Mouse (Mus musculus) heart, embryonic 11.5 days (tissue): ENCODE measurements at regions not wholly inside any gene's neighbourhood (a gene's known extent, or its start where the extent isn't known, plus 50 kb on each side); places are given as distances from the start of the nearest gene placed in this dataset.
A peak's percentile ranks its signal among the peaks of the same experiment; 100 is the strongest.

Source experiments
- ATAC-seq: fragments of 200-750 bp; cut with Nextera tagmentation; replicated peaks from 2 replicates; pipeline ENCODE4 v1.8.0; 2017; ENCODE audit warnings: moderate library complexity; ENCODE audit not compliant: insufficient number of reproducible peaks, low FRiP score, low TSS enrichment
- H3K27ac ChIP-seq: fragments of 300-500 bp; sonication (generic); 2 replicates; pipeline ENCODE4 v1.5.1; 2014; ENCODE audit warnings: mild to moderate bottlenecking, low read depth, low read length
- H3K27me3 ChIP-seq: fragments of 300-500 bp; sonication (generic); 2 replicates; pipeline ENCODE4 v1.6.1; 2014; ENCODE audit warnings: mild to moderate bottlenecking, low read length, mixed read lengths; ENCODE audit not compliant: control insufficient read depth, insufficient read depth
- H3K36me3 ChIP-seq: fragments of 300-500 bp; sonication (generic); 2 replicates; pipeline ENCODE4 v1.6.1; 2014; ENCODE audit warnings: mild to moderate bottlenecking, low read length, moderate library complexity, mixed read lengths; ENCODE audit not compliant: control insufficient read depth, insufficient read depth
- H3K4me1 ChIP-seq: fragments of 300-500 bp; sonication (generic); 2 replicates; pipeline ENCODE4 v1.6.1; 2014; ENCODE audit warnings: low read length; ENCODE audit not compliant: control insufficient read depth, insufficient read depth
- H3K4me2 ChIP-seq: fragments of 300-500 bp; sonication (generic); 2 replicates; pipeline ENCODE4 v1.6.1; 2014; ENCODE audit warnings: mild to moderate bottlenecking, moderate library complexity
- H3K4me3 ChIP-seq: fragments of 300-500 bp; sonication (generic); 2 replicates; pipeline ENCODE4 v1.5.1; 2014; ENCODE audit warnings: low read depth, low read length
- H3K9ac ChIP-seq: fragments of 300-500 bp; sonication (generic); 2 replicates; pipeline ENCODE4 v1.6.1; 2014; ENCODE audit warnings: mild to moderate bottlenecking, low read depth, low read length, moderate library complexity
- H3K9me3 ChIP-seq: fragments of 300-500 bp; sonication (generic); replicated peaks from 2 replicates; pipeline ENCODE4 v1.6.1; 2016; ENCODE audit warnings: low read length; ENCODE audit not compliant: control insufficient read depth
- WGBS: fragments of 180-500 bp; shearing (Covaris S2); extraction: QIAGEN DNeasy Blood & Tissue Kit; methylation state at CpG from one replicate; pipeline ENCODE4 v1.1.7; 2014; ENCODE audit not compliant: insufficient replicate concordance; 5-methylcytosine and 5-hydroxymethylcytosine counted together

GRCm38 (mm10) chr13:37468304-37469178 lies 123.5 kb downstream of the Ly86 start:
- H3K27ac ChIP-seq = no peak overlapping the region
- WGBS = 44% methylated on average over 17 of the region's 17 CpGs
- no peaks in the 10 kb centered on the region for H3K36me3 ChIP-seq
- no peak overlapping the region for H3K4me3 ChIP-seq
- peak overlapping the region; percentile 51 for H3K4me2 ChIP-seq
- no peaks in the 10 kb centered on the region for H3K9me3 ChIP-seq
- no peak for ATAC-seq
- H3K4me1 ChIP-seq = peaks cover 7% of the 10 kb centered on the region
- no peaks in the 10 kb centered on the region for H3K27me3 ChIP-seq
- no peak overlapping the region for H3K9ac ChIP-seq

- no peak overlapping the region for H3K4me3 ChIP-seq
- no peak overlapping the region for H3K27ac ChIP-seq
- no peaks in the 10 kb centered on the region for H3K27me3 ChIP-seq
- no peak overlapping the region for H3K4me2 ChIP-seq
- ATAC-seq = no peak
- H3K9me3 ChIP-seq = no peaks in the 10 kb centered on the region
- H3K36me3 ChIP-seq = no peaks in the 10 kb centered on the region
- no peak overlapping the region for H3K9ac ChIP-seq
- WGBS = 31% methylated on average over 11 of the region's 11 CpGs
- H3K4me1 ChIP-seq = peaks cover 7% of the 10 kb centered on the region
Observed at GRCm38 (mm10) chr13:37470230-37470907, 125.4 kb downstream of the Ly86 start.

DNA sequence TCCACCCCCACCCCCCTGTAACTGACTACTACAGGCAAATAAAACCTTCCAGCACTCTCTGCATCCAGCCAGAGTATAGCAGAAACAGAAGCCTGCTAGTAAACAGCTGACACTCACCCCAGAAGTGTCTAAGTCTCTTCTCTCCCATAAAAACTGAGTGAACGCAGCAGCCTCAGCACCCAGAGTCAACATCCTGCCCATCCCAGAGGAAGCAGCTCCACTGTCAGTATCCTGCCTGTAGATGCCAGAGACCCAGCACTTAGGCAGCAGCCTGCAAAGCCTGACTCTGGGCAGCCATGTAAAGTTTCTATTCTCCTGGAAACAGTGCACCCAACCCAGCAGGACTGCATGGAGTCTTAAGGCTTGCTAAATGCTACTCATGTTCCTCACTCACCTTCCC lies 128.4 kb downstream of the Ly86 start:
- H3K4me2 ChIP-seq = no peak overlapping the region
- H3K27ac ChIP-seq = no peak overlapping the region
- H3K9ac ChIP-seq = no peak overlapping the region
- no peaks in the 10 kb centered on the region for H3K27me3 ChIP-seq
- no peaks in the 10 kb centered on the region for H3K36me3 ChIP-seq
- no peaks in the 10 kb centered on the region for H3K9me3 ChIP-seq
- H3K4me1 ChIP-seq = peaks cover 18% of the 10 kb centered on the region
- 42% methylated on average over 1 of the region's 1 CpGs for WGBS
- no peak for ATAC-seq
- H3K4me3 ChIP-seq = no peak overlapping the region

DNA sequence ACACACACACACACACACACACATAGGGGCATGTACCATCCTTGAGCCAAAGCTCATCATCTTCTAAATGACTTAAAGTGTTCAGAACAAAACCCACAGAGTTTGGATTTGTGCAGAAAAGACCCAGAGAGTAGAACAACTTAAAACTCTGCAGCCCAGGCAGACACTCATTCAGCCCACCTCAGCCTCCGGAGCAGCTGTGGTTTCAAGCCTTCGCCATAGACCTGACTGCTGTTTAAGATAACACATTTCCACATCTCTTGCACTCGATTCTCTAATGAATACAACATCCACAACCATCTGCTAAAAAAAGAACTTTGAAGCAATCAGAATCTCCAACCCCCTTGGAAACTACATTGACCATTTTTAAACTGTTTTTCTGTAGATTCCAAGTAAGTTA lies 130.8 kb downstream of the Ly86 start:
- ATAC-seq = no peak
- Histone ChIP-seq H3K9ac (no peak overlapping the region), H3K4me2 (no peak overlapping the region), H3K27me3 (no peaks in the 10 kb centered on the region), H3K9me3 (no peaks in the 10 kb centered on the region), H3K4me1 (peaks cover 18% of the 10 kb centered on the region), H3K4me3 (no peak overlapping the region), H3K27ac (no peak overlapping the region), H3K36me3 (no peaks in the 10 kb centered on the region)
- 36% methylated on average over 3 of the region's 3 CpGs for WGBS

DNA sequence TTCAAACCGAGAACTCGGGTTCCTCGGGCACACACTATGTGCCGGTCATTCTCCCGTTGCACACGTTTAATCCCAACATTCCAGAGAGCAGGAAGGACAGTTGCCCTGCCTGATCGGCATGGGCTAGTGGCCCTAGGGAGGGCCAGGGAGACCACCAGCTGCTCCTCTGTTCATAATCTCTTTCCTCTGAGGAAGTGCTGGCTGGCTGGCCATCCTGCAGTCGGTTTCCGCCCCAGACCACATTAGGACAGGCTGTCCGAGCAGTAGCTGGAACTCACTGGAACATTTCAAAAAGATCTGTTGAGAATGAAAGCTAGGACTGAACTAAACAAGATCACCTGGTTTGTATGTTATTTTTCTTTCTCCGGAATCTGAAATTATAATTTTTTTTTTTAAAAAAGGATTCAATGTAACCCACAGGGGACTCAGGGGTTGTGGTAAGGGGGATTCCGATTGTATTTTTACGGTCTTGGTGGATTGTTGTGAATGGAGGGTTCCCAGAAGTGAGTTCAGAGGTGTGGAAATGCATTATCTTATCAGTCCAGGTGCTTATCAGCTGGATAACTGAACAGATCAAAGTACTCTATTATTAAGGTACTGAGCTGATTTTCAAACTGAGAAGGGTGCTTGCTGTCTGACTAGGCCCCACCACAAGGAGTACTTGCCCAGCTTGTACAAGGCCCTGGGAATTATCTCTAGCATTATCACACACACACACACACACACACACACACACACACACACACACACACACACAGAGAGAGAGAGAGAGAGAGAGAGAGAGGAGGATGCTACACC lies 131.4 kb downstream of the Ly86 start:
- Histone ChIP-seq H3K27me3 (no peaks in the 10 kb centered on the region), H3K4me3 (no peak overlapping the region), H3K9ac (0 out of 2 replicates have a peak overlapping the region, but pooled peaks have one; percentile 1), H3K36me3 (no peaks in the 10 kb centered on the region), H3K9me3 (no peaks in the 10 kb centered on the region), H3K4me2 (no peak overlapping the region; the same call in 1 of the 2 replicates), H3K27ac (0 out of 2 replicates have a peak overlapping the region, but pooled peaks have one; percentile 15), H3K4me1 (peaks cover 18% of the 10 kb centered on the region)
- WGBS = 30% methylated on average over 13 of the region's 13 CpGs
- ATAC-seq = no peak

DNA sequence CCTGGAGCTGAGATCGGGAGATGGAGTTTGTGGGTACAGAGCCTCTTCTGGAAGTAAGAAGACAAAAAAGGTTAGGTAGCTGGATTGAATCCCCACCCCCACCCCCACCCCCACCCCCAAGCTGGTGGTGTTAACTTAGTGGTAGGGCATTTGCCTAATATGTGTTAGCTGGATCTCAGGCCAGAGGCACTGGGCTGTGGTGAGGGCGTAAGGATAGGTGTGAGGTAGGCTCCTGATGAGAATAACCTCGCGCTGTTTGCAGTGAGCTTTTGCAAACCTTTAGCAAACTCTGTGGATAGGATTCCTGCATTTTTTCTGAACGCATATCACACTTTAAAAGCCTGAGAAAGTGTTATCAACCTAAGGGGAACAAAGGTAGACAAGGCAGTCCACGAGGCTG lies 132.3 kb downstream of the Ly86 start:
- H3K4me1 ChIP-seq = peaks cover 22% of the 10 kb centered on the region
- 14% methylated on average over 6 of the region's 6 CpGs for WGBS
- H3K36me3 ChIP-seq = no peaks in the 10 kb centered on the region
- peak overlapping the region; percentile 28 for H3K4me3 ChIP-seq
- H3K27ac ChIP-seq = no peak overlapping the region
- peak overlapping the region; percentile 64; the same call in 1 of the 2 replicates for H3K9ac ChIP-seq
- peak overlapping the region; percentile 70 for H3K4me2 ChIP-seq
- ATAC-seq = no peak
- no peaks in the 10 kb centered on the region for H3K9me3 ChIP-seq
- no peaks in the 10 kb centered on the region for H3K27me3 ChIP-seq

DNA sequence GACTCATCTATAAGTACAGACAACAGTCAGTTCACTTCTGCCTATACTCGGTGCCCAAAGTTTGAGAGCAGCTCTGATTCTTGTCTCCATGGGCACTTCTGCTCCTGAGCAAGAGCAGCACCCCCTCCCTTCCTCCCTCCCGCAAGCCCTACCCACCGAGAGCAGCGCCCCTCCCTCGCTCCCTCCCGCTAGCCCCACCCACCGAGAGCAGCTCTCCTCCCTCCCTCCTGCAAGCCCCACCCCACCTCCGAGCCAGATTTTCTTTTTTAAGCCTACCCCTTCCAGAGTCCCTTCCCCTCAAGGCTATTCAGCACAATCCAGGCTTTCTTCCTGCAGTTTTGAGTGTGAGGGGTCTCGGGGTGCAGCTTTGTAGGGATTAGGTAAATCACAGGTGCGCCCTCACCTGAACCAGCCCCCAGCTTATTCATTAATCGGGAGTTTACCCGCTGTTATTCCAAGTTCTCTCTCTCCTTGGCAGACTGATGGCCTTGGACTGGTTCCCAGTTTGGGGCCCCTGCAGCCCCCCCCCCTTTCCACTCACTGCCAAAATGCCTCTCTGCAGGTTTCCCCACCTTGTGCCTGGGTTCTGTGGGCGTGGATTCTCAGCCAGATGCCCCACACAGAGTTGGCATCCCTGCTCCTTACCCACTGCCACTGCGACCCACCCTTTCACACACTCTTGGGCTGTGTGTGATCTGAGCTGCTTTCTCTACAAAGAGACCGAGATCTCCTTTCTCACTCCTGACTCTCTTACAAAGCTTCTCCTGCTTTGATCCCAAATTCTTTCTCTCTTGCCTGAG lies 132.9 kb downstream of the Ly86 start:
- ATAC-seq = peak; percentile 68
- Histone ChIP-seq H3K4me3 (peak overlapping the region; percentile 28), H3K4me2 (peak overlapping the region; percentile 70), H3K9me3 (no peaks in the 10 kb centered on the region), H3K9ac (peak overlapping the region; percentile 64), H3K27ac (no peak overlapping the region), H3K4me1 (peaks cover 23% of the 10 kb centered on the region), H3K36me3 (no peaks in the 10 kb centered on the region), H3K27me3 (no peaks in the 10 kb centered on the region)
- 5% methylated on average over 14 of the region's 15 CpGs for WGBS
